Mouse (Mus musculus) v-Abl transformed pro-B cells (cell line): ENCODE measurements around the gene Nfe2l3.

Source experiments
- in situ Hi-C, 2 experiments: fragments of 400-800 bp; cut with MboI; formaldehyde crosslinking; loops; one replicate each; pipeline ENCODE4 v1.15.1; 2025; ENCODE audit not compliant: unreplicated experiment in 2 of 2

Nfe2l3 gene

DNA sequence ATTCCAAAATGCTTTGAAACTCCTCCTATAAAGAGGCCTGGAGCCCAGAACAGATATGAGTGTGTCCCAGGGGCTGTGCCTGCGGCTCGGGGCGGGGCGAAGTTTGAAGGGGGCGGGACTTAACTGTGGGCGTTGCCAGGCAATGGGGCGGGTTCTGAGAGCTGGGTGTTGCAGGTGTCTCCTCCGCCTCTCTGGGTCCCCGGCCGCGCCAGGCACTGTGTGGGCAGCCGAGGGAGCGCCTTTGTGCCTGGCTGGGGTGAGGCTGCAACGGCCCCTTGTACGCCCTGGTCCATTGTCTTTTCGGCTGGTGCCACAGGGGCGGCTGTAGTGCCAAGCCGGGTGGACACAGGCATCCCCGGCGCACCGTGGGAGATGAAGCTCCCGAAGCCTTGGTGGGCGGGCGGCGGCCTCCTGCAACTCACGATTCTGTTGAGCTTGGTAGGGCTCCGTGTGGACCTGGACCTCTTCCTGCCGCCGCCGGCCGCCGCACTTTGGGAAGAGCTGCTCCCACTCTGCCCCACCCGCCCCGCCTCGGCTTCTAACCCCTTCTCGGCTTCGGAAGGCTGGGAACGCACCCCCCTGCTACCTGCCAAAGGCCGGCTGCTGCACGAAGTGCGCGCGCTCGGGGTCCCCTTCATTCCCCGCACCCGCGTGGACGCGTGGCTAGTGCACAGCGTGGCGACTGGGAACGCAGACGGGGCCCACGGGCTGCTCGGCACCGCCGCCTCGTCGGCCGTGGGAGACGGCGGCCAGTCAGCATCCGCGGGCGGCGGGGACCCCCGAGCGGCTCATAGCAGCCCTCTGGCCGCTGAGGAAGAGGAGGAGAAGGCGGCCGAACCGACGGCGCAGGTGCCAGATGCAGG, at the start of gene Nfe2l3:
Gene Nfe2l3 (plus strand): TSS at position 136 of the 863 bp plus-strand sequence.
- in situ Hi-C loops = no loop called here

- in situ Hi-C loops = loop anchor here (5.0 to 25.0 kb wide), 7 partner anchors 162 to 841 kb away; partner anchors contain the start of gene Hoxa7 (in 2 of the 2)
Observed at GRCm38 (mm10) chr6:51383769-51384755, 48.4 kb upstream of the Nfe2l3 start.

DNA sequence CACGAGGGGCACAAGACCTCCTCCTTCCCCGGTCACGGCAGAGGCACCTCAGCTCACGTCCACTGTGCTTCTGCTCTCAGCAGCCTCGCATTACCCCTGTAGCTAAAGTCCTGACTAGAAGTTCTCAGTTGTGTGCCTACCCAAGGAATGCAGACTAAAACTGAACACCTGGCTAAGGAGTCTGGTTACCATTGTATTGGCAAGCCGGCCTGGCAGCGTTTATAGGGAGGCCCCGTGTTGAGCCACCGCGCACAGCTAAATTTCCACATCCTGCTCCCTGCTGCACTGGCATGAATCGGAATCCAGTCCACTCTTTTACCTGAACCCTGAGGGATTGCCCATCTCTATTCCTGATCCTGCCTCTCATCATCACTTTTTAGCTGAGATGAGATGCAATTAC, 42.0 kb upstream of the Nfe2l3 start:
- in situ Hi-C loops = loop anchor here in 1 of 2 experiments (25.0 kb wide), 1 partner anchor 472 kb away; no protein-coding TSS in a partner anchor

GRCm38 (mm10) chr6:51391816-51392490, 40.5 kb upstream of the Nfe2l3 start:
- in situ Hi-C loops = loop anchor here in 1 of 2 experiments (25.0 kb wide), 1 partner anchor 470 kb away; no protein-coding TSS in a partner anchor

GRCm38 (mm10) chr6:51393341-51394128, 38.9 kb upstream of the Nfe2l3 start:
- in situ Hi-C loops = loop anchor here in 1 of 2 experiments (25.0 kb wide), 1 partner anchor 469 kb away; no protein-coding TSS in a partner anchor

GRCm38 (mm10) chr6:51394367-51394766, 38.1 kb upstream of the Nfe2l3 start:
- in situ Hi-C loops = loop anchor here in 1 of 2 experiments (25.0 kb wide), 1 partner anchor 468 kb away; no protein-coding TSS in a partner anchor

DNA sequence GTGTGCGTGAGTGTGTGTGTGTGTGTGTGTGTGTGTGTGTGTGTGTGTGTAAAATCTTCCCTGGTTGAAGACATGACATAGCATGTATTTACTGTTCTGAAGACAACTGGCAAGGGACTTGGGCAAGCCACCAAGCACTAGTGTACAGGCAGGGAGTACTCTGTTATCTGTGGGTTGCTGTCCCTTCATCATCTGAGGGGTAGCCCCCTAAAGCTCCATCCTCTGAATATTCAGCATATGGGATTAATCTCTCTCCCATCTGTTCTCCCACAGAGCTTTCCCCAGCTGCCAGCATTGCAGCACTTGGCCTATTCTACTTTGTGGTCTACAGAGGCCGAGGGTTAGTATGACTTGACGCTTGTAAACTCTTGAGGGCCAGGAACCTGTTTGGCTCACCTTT, 37.5 kb upstream of the Nfe2l3 start:
- in situ Hi-C loops = loop anchor here in 1 of 2 experiments (25.0 kb wide), 1 partner anchor 467 kb away; no protein-coding TSS in a partner anchor

- in situ Hi-C loops = loop anchor here in 1 of 2 experiments (25.0 kb wide), 1 partner anchor 467 kb away; no protein-coding TSS in a partner anchor
Observed at GRCm38 (mm10) chr6:51395486-51395885, 37.0 kb upstream of the Nfe2l3 start.

GRCm38 (mm10) chr6:51399113-51399518, 33.4 kb upstream of the Nfe2l3 start:
- in situ Hi-C loops = loop anchor here in 1 of 2 experiments (25.0 kb wide), 1 partner anchor 463 kb away; no protein-coding TSS in a partner anchor

DNA sequence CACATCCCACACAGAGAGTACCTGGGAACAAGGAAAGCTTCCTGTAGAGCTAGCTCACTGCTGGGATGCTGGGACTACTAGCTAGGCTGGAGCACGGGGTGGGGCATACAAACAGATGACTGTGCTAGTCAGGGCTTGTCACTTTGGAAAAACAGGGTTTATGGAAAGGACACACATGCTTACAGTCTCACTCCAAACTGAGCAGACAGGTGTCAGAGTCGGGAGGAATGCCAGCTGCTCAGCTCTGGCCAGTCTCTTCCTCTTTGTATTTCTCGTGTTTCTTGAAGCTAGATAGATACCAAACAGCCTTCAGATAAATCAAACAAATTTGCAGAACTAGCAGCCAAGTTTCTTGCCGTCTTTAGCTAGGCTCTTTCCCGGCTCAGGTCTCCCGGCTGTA, 31.2 kb upstream of the Nfe2l3 start:
- in situ Hi-C loops = no loop called here

DNA sequence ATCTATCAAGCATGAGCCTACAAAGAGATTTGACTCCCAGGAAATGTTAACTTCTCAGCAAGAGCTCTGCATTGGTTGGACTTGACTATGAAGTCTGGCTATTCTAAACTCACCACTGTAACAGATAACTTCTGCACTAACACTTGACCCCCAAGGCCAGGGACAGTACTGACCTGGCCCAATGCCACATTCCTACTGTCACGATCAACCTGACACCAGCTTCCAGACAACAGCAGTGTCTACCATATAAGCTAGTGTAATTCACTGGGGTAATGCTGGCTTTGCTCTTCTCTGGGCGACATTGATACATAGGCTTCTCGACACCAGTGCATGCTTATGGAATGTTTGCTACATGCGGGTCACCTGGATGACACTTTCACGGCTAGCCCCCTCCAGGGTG, 28.9 kb upstream of the Nfe2l3 start:
- in situ Hi-C loops = no loop called here

DNA sequence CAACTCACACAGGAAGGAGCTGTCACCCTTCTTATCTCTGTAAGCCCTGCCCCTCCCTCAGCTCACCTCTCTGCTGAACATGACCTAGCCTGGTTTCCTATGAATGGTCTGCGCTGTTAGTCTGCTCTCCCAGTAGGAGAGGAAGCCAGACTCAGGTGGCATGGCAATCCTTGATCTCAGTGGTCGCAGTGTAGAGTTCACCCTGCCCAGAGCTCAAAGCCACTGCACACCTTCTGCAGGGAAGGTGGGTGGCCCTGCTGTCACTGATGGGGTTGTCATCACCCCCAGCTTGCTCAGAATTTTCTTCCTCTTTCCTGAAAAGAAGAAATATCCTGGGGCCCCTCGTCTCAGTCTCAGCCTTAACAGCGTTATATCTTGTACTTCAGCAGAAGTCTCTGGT, 28.0 kb upstream of the Nfe2l3 start:
- in situ Hi-C loops = no loop called here

- in situ Hi-C loops = no loop called here
Observed at GRCm38 (mm10) chr6:51416433-51416832, 16.0 kb upstream of the Nfe2l3 start.

DNA sequence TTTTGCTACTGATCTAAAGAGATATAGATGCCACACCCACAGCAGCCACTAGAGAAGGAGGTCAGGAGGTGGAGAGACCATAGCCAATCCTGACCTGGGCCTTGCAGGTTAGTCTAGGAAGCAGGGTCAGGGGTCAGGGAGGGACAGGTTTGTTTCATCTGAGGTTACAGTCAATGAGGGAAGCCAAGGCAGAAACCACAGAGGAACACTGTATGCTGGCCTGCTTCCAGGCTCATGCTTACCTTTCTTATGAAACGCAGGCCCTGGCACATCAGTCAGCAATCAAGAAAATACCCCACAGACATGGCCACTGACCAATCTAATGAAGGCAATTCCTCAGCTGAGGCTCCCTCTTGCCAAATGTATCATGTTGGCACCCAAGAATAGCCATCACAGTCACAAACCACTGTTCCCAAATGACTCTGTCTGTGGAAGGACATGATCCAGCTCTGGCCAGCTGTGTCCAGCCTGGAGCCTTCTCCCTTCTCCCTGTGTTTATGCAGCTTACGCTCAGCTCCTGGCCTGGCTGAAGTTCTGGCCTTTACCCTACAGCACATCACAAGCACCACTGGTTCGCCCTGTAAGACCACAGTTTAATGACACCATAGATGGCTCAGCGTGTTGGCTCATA, 15.0 kb upstream of the Nfe2l3 start:
- in situ Hi-C loops = no loop called here

DNA sequence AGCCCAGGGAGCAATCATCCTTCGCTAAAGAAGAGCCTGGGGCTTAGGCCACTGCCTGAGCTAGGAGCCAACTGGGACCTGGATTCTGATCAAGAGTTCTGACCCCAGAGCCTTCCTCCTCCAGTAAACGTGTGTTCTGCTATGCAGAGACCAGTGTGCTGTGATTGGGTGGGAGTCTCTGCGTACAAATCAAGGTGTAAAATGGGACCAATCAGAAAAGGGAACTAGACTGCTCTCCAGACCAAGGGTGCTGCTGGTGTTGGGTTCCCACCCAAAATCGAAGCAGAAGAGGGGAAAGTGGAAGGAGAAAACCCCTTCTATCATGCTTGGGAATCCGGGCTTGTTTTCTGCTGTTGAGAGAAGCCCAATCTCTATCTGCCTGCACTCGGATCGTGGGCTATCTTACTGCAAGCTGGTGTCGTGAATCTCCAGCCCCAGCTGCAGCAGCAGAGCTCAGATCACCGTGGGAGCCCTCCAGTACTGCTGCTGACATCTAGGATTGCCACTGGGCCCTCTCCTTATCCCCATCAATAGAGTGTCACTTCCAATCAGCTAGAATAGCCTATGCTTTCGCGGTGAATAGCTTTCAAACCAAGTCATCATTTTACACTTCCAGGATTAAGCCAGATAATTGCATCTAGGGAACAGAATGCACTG, 8.9 kb upstream of the Nfe2l3 start:
- in situ Hi-C loops = no loop called here

GRCm38 (mm10) chr6:51424537-51424936, 7.9 kb upstream of the Nfe2l3 start:
- in situ Hi-C loops = no loop called here

GRCm38 (mm10) chr6:51434270-51434669, 1.8 kb downstream of the Nfe2l3 start:
- in situ Hi-C loops = no loop called here

DNA sequence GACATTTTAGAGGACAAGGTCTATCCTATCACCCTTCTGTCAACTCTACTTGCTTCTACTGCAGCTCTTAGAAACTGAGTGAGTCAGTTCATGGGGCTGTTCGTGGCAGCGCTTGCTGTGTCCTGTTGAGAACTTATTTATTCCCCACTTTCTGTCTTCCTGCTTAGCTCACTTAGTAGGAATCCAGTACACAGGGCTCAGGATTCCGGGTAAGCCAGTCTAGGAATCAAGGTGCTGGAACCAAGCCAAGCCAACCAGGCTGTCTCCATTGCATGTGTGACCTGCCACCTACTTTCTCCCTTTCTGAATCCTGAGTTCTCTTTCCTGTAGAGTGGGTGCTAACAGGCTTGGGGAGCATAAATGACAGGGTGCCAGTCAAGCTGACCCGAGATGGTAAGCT, 5.2 kb downstream of the Nfe2l3 start:
- in situ Hi-C loops = no loop called here
